Mouse (Mus musculus) intestine, postnatal 0 days (tissue): ENCODE data around the gene Rbm41. TPM values are rescaled to one million over a fixed set of nuclear protein-coding genes. Genes with fewer than 3 reads are reported as not detected.

ENCODE experiments used
- ATAC-seq: fragments of 200-750 bp; cut with Nextera tagmentation; 2 replicates; pipeline ENCODE4 v1.8.0; 2017; ENCODE audit warnings: mild to moderate bottlenecking, moderate TSS enrichment, moderate library complexity
- H3K27ac ChIP-seq: fragments of 300-500 bp; sonication (generic); 2 replicates; pipeline ENCODE4 v1.5.1; 2014; ENCODE audit warnings: mild to moderate bottlenecking, low read depth, low read length, moderate library complexity
- H3K27me3 ChIP-seq: fragments of 300-500 bp; sonication (generic); replicated peaks from 2 replicates; pipeline ENCODE4 v1.6.1; 2014; ENCODE audit warnings: low read length, mixed read lengths; ENCODE audit not compliant: control insufficient read depth, insufficient read depth
- H3K36me3 ChIP-seq: fragments of 300-500 bp; sonication (generic); 2 replicates; pipeline ENCODE4 v1.6.1; 2014; ENCODE audit warnings: mild to moderate bottlenecking, moderate library complexity; ENCODE audit not compliant: control insufficient read depth, insufficient read depth
- H3K4me1 ChIP-seq: fragments of 300-500 bp; sonication (generic); replicated peaks from 2 replicates; pipeline ENCODE4 v1.6.1; 2014; ENCODE audit warnings: antibody characterized with exemption, low read length, mixed read lengths; ENCODE audit not compliant: control insufficient read depth, insufficient read depth
- H3K4me2 ChIP-seq: fragments of 300-500 bp; sonication (generic); replicated peaks from 2 replicates; pipeline ENCODE4 v1.6.1; 2014; ENCODE audit warnings: low read depth, mild to moderate bottlenecking, moderate library complexity
- H3K4me3 ChIP-seq: fragments of 300-500 bp; sonication (generic); 2 replicates; pipeline ENCODE4 v1.5.1; 2014; ENCODE audit warnings: low read depth, low read length
- H3K9ac ChIP-seq: fragments of 300-500 bp; sonication (generic); 2 replicates; pipeline ENCODE4 v1.6.1; 2014; ENCODE audit warnings: mild to moderate bottlenecking, low read depth, low read length
- H3K9me3 ChIP-seq: fragments of 300-500 bp; sonication (generic); 2 replicates; pipeline ENCODE4 v1.6.1; 2016; ENCODE audit warnings: mixed run types; ENCODE audit not compliant: control insufficient read depth
- CTCF ChIP-seq: sonication (generic); IDR thresholded peaks from 2 replicates; pipeline ENCODE4 v1.5.1; 2016; ENCODE audit warnings: low read depth, mild to moderate bottlenecking, control low read depth, antibody characterized with exemption, moderate library complexity
- WGBS: fragments of 180-500 bp; shearing (Covaris S2); extraction: QIAGEN DNeasy Blood & Tissue Kit; methylation state at CpG from one replicate; pipeline ENCODE4 v1.1.7; 2014; 5-methylcytosine and 5-hydroxymethylcytosine counted together
- polyA plus RNA-seq: library from polyadenylated mRNA; unstranded; fragments of >200 nt; fragmentation: Nextera tagmentation; extraction: Ambion mirVana; gene quantifications from 2 replicates; pipeline ENCODE4 v1.2.1, GENCODE M21; 2015

Rbm41 gene
- polyA plus RNA-seq, 1 experiment from 2014 or later = 1.3 TPM

GRCm38 (mm10) chrX:139891387-139891786 is 107.0 kb downstream of the Rbm41 start:
- 27% methylated on average over 1 of the region's 1 CpGs for WGBS
- H3K36me3 ChIP-seq = no peaks in the 10 kb centered on the region
- no peak overlapping the region for H3K4me3 ChIP-seq
- H3K4me2 ChIP-seq = no peak overlapping the region
- no peak overlapping the region for H3K27ac ChIP-seq
- H3K27me3 ChIP-seq = no peaks in the 10 kb centered on the region
- no peak for ATAC-seq
- H3K4me1 ChIP-seq = no peaks in the 10 kb centered on the region
- no peak overlapping the region for H3K9ac ChIP-seq
- no peaks in the 10 kb centered on the region for H3K9me3 ChIP-seq
- no peak for TF ChIP-seq CTCF

GRCm38 (mm10) chrX:139883221-139883620 is 115.2 kb downstream of the Rbm41 start:
- Histone ChIP-seq H3K27ac (no peak overlapping the region), H3K9ac (no peak overlapping the region), H3K36me3 (no peaks in the 10 kb centered on the region), H3K4me3 (no peak overlapping the region), H3K27me3 (no peaks in the 10 kb centered on the region), H3K4me1 (no peaks in the 10 kb centered on the region), H3K9me3 (no peaks in the 10 kb centered on the region), H3K4me2 (no peak overlapping the region)
- no peak for ATAC-seq
- TF ChIP-seq CTCF = no peak

- no peak overlapping the region for H3K4me2 ChIP-seq
- H3K4me3 ChIP-seq = no peak overlapping the region
- WGBS = 57% methylated on average over 3 of the region's 3 CpGs
- ATAC-seq = no peak
- H3K36me3 ChIP-seq = no peaks in the 10 kb centered on the region
- no peaks in the 10 kb centered on the region for H3K4me1 ChIP-seq
- no peak for TF ChIP-seq CTCF
- H3K27ac ChIP-seq = no peak overlapping the region
- H3K9me3 ChIP-seq = no peaks in the 10 kb centered on the region
- H3K27me3 ChIP-seq = no peaks in the 10 kb centered on the region
- no peak overlapping the region for H3K9ac ChIP-seq
Measured at GRCm38 (mm10) chrX:139877936-139878335, 120.5 kb downstream of the Rbm41 start.

- TF ChIP-seq CTCF = no peak
Measured at GRCm38 (mm10) chrX:139877105-139877504, 121.3 kb downstream of the Rbm41 start.

GRCm38 (mm10) chrX:139870938-139871791 is 127.2 kb downstream of the Rbm41 start, which contains the start of gene Morc4:
Morc4 (minus strand) TSS chrX:139871677.
- no peaks in the 10 kb centered on the region for H3K9me3 ChIP-seq
- 23% methylated on average over 62 of the region's 87 CpGs for WGBS
- peak; percentile 66 for ATAC-seq
- TF ChIP-seq CTCF = no peak
- no peaks in the 10 kb centered on the region for H3K36me3 ChIP-seq
- no peak within 1 kb of the TSS for H3K27ac ChIP-seq
- H3K4me3 ChIP-seq = peak within 1 kb of the TSS; percentile 54
- H3K27me3 ChIP-seq = no peaks in the 10 kb centered on the region
- H3K9ac ChIP-seq = peak within 1 kb of the TSS; percentile 58
- H3K4me2 ChIP-seq = peak within 1 kb of the TSS; percentile 86
- H3K4me1 ChIP-seq = no peaks in the 10 kb centered on the region

More at GRCm38 (mm10) chrX:139877105-139877504, 121.3 kb downstream of the Rbm41 start:
- H3K9ac ChIP-seq = no peak overlapping the region
- no peaks in the 10 kb centered on the region for H3K27me3 ChIP-seq
- H3K4me3 ChIP-seq = no peak overlapping the region
- no peaks in the 10 kb centered on the region for H3K4me1 ChIP-seq
- ATAC-seq = no peak
- WGBS = 56% methylated on average over 7 of the region's 7 CpGs
- no peak overlapping the region for H3K4me2 ChIP-seq
- no peaks in the 10 kb centered on the region for H3K9me3 ChIP-seq
- H3K36me3 ChIP-seq = no peaks in the 10 kb centered on the region
- H3K27ac ChIP-seq = no peak overlapping the region

GRCm38 (mm10) chrX:139870300-139870711 is 128.1 kb downstream of the Rbm41 start:
- peak overlapping the region; percentile 86 for H3K4me2 ChIP-seq
- ATAC-seq = no peak
- no peaks in the 10 kb centered on the region for H3K4me1 ChIP-seq
- no peaks in the 10 kb centered on the region for H3K36me3 ChIP-seq
- 21% methylated on average over 15 of the region's 15 CpGs for WGBS
- H3K9me3 ChIP-seq = no peaks in the 10 kb centered on the region
- no peaks in the 10 kb centered on the region for H3K27me3 ChIP-seq
- TF ChIP-seq CTCF = peak; percentile 45
- H3K9ac ChIP-seq = no peak overlapping the region
- no peak overlapping the region for H3K27ac ChIP-seq
- H3K4me3 ChIP-seq = peak overlapping the region; percentile 54
